Mouse (Mus musculus) lung, postnatal 10 days (tissue): Measurements from ENCODE around the gene Man1a.
A peak's percentile ranks its signal among the peaks of the same experiment; 100 is the strongest.

Experiments
- DNase-seq: peaks from one replicate; pipeline ENCODE4 v3.0.0; 2021

Man1a gene

GRCm38 (mm10) chr10:53913546-53914312, 162.7 kb downstream of the Man1a start:
- DNase-seq = no peak

- DNase-seq = no peak
Measured at GRCm38 (mm10) chr10:53889512-53889911, 186.9 kb downstream of the Man1a start.

GRCm38 (mm10) chr10:53888382-53889110, 187.9 kb downstream of the Man1a start:
- peak; percentile 32 for DNase-seq

GRCm38 (mm10) chr10:53886475-53886874, 189.9 kb downstream of the Man1a start:
- no peak for DNase-seq

GRCm38 (mm10) chr10:53881310-53881709, 195.1 kb downstream of the Man1a start:
- DNase-seq = no peak

GRCm38 (mm10) chr10:53875896-53876295, 200.5 kb downstream of the Man1a start:
- DNase-seq = peak; percentile 40

- no peak for DNase-seq
Measured at GRCm38 (mm10) chr10:53874191-53874590, 202.2 kb downstream of the Man1a start.

GRCm38 (mm10) chr10:53863486-53864357, 212.7 kb downstream of the Man1a start:
- peak; percentile 63 for DNase-seq

GRCm38 (mm10) chr10:53859879-53860278, 216.5 kb downstream of the Man1a start:
- no peak for DNase-seq

- DNase-seq = no peak
Measured at GRCm38 (mm10) chr10:53859224-53859623, 217.2 kb downstream of the Man1a start.
